Mouse (Mus musculus) ES-Bruce4 (cell line): ENCODE results near the gene Tbxas1.

Source experiments
- CTCF ChIP-seq: IDR thresholded peaks from one replicate; pipeline ENCODE4 v1.8.1; 2011; ENCODE audit warnings: low read depth, low read length
- EP300 ChIP-seq: IDR thresholded peaks from 2 replicates; pipeline ENCODE4 v1.6.1; 2011; ENCODE audit warnings: low read depth, low read length; ENCODE audit not compliant: insufficient read depth
- POLR2A ChIP-seq: IDR thresholded peaks from one replicate; pipeline ENCODE4 v1.8.1; 2011; ENCODE audit warnings: low read length; ENCODE audit not compliant: insufficient read depth

DNA sequence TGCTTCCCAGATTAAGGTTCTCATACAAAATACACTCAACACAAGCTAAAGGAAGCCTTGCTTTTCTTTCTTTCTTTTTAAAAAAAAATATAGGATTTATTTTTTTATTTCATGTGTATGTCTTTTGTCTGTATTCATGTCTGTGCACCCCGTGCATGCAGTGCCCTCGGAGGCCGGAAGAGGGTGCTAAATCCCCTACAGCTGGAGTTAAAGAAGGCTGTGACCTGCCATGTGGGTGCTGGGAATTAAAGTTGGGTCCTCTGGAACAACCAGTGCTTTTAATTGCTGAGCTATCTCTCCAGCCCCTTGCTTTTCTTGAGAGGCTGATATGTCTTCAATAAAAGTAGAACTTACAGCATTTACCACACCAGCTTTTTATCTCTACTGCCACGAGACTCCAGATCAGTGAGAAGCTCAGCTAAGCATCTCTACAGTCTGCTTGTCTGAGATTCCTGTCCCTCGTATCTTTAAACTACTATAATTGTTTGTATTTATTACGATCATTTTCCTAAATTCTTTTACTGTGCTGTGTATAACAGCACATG, 24.4 kb upstream of the Tbxas1 start:
- TF ChIP-seq CTCF, result no peak
- TF ChIP-seq EP300, result no peak
- no peak for TF ChIP-seq POLR2A
